Mouse (Mus musculus): ENCODE measurements around the gene Thrap3. TPM values are rescaled to one million over a fixed set of nuclear protein-coding genes. Genes with fewer than 3 reads are reported as not detected.
"Not testable (repeated sequence)": the region's sequence is repeated elsewhere in the genome, so short reads cannot be mapped to it uniquely, and the experiment has no call there.

Gene Thrap3
- polyA plus RNA-seq, 1 experiment: 56.6 TPM

- H3K4me3 ChIP-seq: peak overlapping the region; percentile 0
- H3K36me3 ChIP-seq (ENCODE audit: control insufficient read depth, insufficient read depth): peaks cover 24% of the 10 kb centered on the region
- H3K79me2 ChIP-seq (ENCODE audit: control insufficient read depth, insufficient read depth): no peaks in the 10 kb centered on the region
- no peaks in the 10 kb centered on the region for H3K27me3 ChIP-seq (ENCODE audit: control insufficient read depth, insufficient read depth, insufficient read length)
- no peak overlapping the region for H3ac ChIP-seq (ENCODE audit: control insufficient read depth, insufficient read length)
- peak overlapping the region; percentile 76 for H3K4me2 ChIP-seq (ENCODE audit: low read depth)
- TF ChIP-seq MYOG (IDR thresholded peaks at IDR 0.05; ENCODE audit: control insufficient read depth in 1 of 3, insufficient read depth in 1 of 3, insufficient read length in 2 of 3, low read depth in 2 of 3): no peak
- no peak for TF ChIP-seq REST (IDR thresholded peaks at IDR 0.05; ENCODE audit: insufficient read depth, insufficient read length)
- TF ChIP-seq CEBPB (IDR thresholded peaks at IDR 0.05; ENCODE audit: insufficient read depth, poor library complexity, severe bottlenecking): no peak
- no peak for TF ChIP-seq MYOD1 (IDR thresholded peaks at IDR 0.05; ENCODE audit: control insufficient read depth in 1 of 3, insufficient read length in 2 of 3, low read depth in 2 of 3)
- peak; percentile 73 for TF ChIP-seq POLR2AphosphoS2 (IDR thresholded peaks at IDR 0.05; ENCODE audit: insufficient read length, low read depth)
- no peak for TF ChIP-seq SRF (IDR thresholded peaks at IDR 0.05; ENCODE audit: control insufficient read depth, insufficient read length, low read depth)
- TF ChIP-seq E2F4 (IDR thresholded peaks at IDR 0.05; ENCODE audit: insufficient read depth): no peak
- TF ChIP-seq MAX (IDR thresholded peaks at IDR 0.05; ENCODE audit: low read depth): no peak
- no peak for TF ChIP-seq POLR2A (IDR thresholded peaks at IDR 0.05; ENCODE audit: insufficient read length, low read depth)
These were observed 24.7 kb upstream of the Thrap3 start for GRCm38 (mm10) chr4:126227077-126227761.

- no peak for TF ChIP-seq MYOG (IDR thresholded peaks at IDR 0.05; ENCODE audit: control insufficient read depth in 1 of 3, insufficient read depth in 1 of 3, insufficient read length in 2 of 3, low read depth in 2 of 3)
- TF ChIP-seq SRF (IDR thresholded peaks at IDR 0.05; ENCODE audit: control insufficient read depth, insufficient read length, low read depth): no peak
- TF ChIP-seq REST (IDR thresholded peaks at IDR 0.05; ENCODE audit: insufficient read depth, insufficient read length): no peak
- no peak for TF ChIP-seq USF1 (IDR thresholded peaks at IDR 0.05; ENCODE audit: low read depth)
- TF ChIP-seq E2F4 (IDR thresholded peaks at IDR 0.05; ENCODE audit: insufficient read depth): no peak
- TF ChIP-seq MAX (IDR thresholded peaks at IDR 0.05; ENCODE audit: low read depth): no peak
- Histone ChIP-seq H3K4me3 (no peak overlapping the region), H3K4me2 (ENCODE audit: low read depth) (peak overlapping the region; percentile 76), H3K27me3 (ENCODE audit: control insufficient read depth, insufficient read depth, insufficient read length) (no peaks in the 10 kb centered on the region), H3ac (ENCODE audit: control insufficient read depth, insufficient read length) (no peak overlapping the region), H3K36me3 (ENCODE audit: control insufficient read depth, insufficient read depth) (peaks cover 18% of the 10 kb centered on the region), H3K79me2 (ENCODE audit: control insufficient read depth, insufficient read depth) (no peaks in the 10 kb centered on the region)
These were observed 24.1 kb upstream of the Thrap3 start for GRCm38 (mm10) chr4:126226640-126227039.

GRCm38 (mm10) chr4:126222631-126223030, 20.1 kb upstream of the Thrap3 start:
- Histone ChIP-seq H3K79me2 (ENCODE audit: control insufficient read depth, insufficient read depth) (no peaks in the 10 kb centered on the region), H3K4me2 (ENCODE audit: low read depth) (no peak overlapping the region), H3K36me3 (ENCODE audit: control insufficient read depth, insufficient read depth) (no peaks in the 10 kb centered on the region), H3K27me3 (ENCODE audit: control insufficient read depth, insufficient read depth, insufficient read length) (no peaks in the 10 kb centered on the region), H3K4me3 (no peak overlapping the region), H3ac (ENCODE audit: control insufficient read depth, insufficient read length) (no peak overlapping the region)
- TF ChIP-seq MAX (IDR thresholded peaks at IDR 0.05; ENCODE audit: low read depth): no peak
- no peak for TF ChIP-seq SRF (IDR thresholded peaks at IDR 0.05; ENCODE audit: control insufficient read depth, insufficient read length, low read depth)
- TF ChIP-seq MYOD1 (IDR thresholded peaks at IDR 0.05; ENCODE audit: control insufficient read depth in 1 of 3, insufficient read length in 2 of 3, low read depth in 2 of 3): no peak
- no peak for TF ChIP-seq REST (IDR thresholded peaks at IDR 0.05; ENCODE audit: insufficient read depth, insufficient read length)
- TF ChIP-seq POLR2A (IDR thresholded peaks at IDR 0.05; ENCODE audit: insufficient read length, low read depth): no peak
- no peak for TF ChIP-seq TCF3 (IDR thresholded peaks at IDR 0.05; ENCODE audit: insufficient read length, low read depth)
- no peak for TF ChIP-seq TCF12 (IDR thresholded peaks at IDR 0.05; ENCODE audit: insufficient read depth, poor library complexity, severe bottlenecking)
- no peak for TF ChIP-seq CEBPB (IDR thresholded peaks at IDR 0.05; ENCODE audit: insufficient read depth, poor library complexity, severe bottlenecking)
- TF ChIP-seq E2F4 (IDR thresholded peaks at IDR 0.05; ENCODE audit: insufficient read depth): no peak

- H3K4me2 ChIP-seq (ENCODE audit: low read depth): no peak overlapping the region
- no peak for TF ChIP-seq POLR2A (IDR thresholded peaks at IDR 0.05; ENCODE audit: insufficient read length, low read depth)
- no peak overlapping the region for H3K4me3 ChIP-seq
- H3K79me2 ChIP-seq (ENCODE audit: control insufficient read depth, insufficient read depth): no peaks in the 10 kb centered on the region
- H3ac ChIP-seq (ENCODE audit: control insufficient read depth, insufficient read length): no peak overlapping the region
- H3K36me3 ChIP-seq (ENCODE audit: control insufficient read depth, insufficient read depth): no peaks in the 10 kb centered on the region
- no peaks in the 10 kb centered on the region for H3K27me3 ChIP-seq (ENCODE audit: control insufficient read depth, insufficient read depth, insufficient read length)
These were observed 17.5 kb upstream of the Thrap3 start for GRCm38 (mm10) chr4:126220045-126220444.

- H3K4me3 ChIP-seq; H3K27me3 ChIP-seq (ENCODE audit: control insufficient read depth, insufficient read depth, insufficient read length): not testable (repeated sequence)
These were observed 17.0 kb upstream of the Thrap3 start for GRCm38 (mm10) chr4:126219540-126219939.

GRCm38 (mm10) chr4:126217771-126218170, 15.2 kb upstream of the Thrap3 start:
- no peak overlapping the region for H3ac ChIP-seq (ENCODE audit: control insufficient read depth, insufficient read length)
- H3K27me3 ChIP-seq (ENCODE audit: control insufficient read depth, insufficient read depth, insufficient read length): no peaks in the 10 kb centered on the region
- H3K79me2 ChIP-seq (ENCODE audit: control insufficient read depth, insufficient read depth): no peaks in the 10 kb centered on the region
- no peaks in the 10 kb centered on the region for H3K36me3 ChIP-seq (ENCODE audit: control insufficient read depth, insufficient read depth)
- TF ChIP-seq TCF12 (IDR thresholded peaks at IDR 0.05; ENCODE audit: insufficient read depth, poor library complexity, severe bottlenecking): no peak
- TF ChIP-seq REST (IDR thresholded peaks at IDR 0.05; ENCODE audit: insufficient read depth, insufficient read length): no peak
- TF ChIP-seq POLR2AphosphoS2 (IDR thresholded peaks at IDR 0.05; ENCODE audit: insufficient read length, low read depth): no peak
- TF ChIP-seq MYOG (IDR thresholded peaks at IDR 0.05; ENCODE audit: control insufficient read depth in 1 of 3, insufficient read depth in 1 of 3, insufficient read length in 2 of 3, low read depth in 2 of 3): no peak
- no peak for TF ChIP-seq MAX (IDR thresholded peaks at IDR 0.05; ENCODE audit: low read depth)
- no peak for TF ChIP-seq E2F4 (IDR thresholded peaks at IDR 0.05; ENCODE audit: insufficient read depth)
- no peak for TF ChIP-seq USF1 (IDR thresholded peaks at IDR 0.05; ENCODE audit: low read depth)
- TF ChIP-seq CEBPB (IDR thresholded peaks at IDR 0.05; ENCODE audit: insufficient read depth, poor library complexity, severe bottlenecking): no peak
- TF ChIP-seq MYOD1 (IDR thresholded peaks at IDR 0.05; ENCODE audit: control insufficient read depth in 1 of 3, insufficient read length in 2 of 3, low read depth in 2 of 3): no peak
- TF ChIP-seq TCF3 (IDR thresholded peaks at IDR 0.05; ENCODE audit: insufficient read length, low read depth): no peak
- no peak for TF ChIP-seq POLR2A (IDR thresholded peaks at IDR 0.05; ENCODE audit: insufficient read length, low read depth)
- TF ChIP-seq SRF (IDR thresholded peaks at IDR 0.05; ENCODE audit: control insufficient read depth, insufficient read length, low read depth): no peak
- H3K4me3 ChIP-seq: no peak overlapping the region
- H3K4me2 ChIP-seq (ENCODE audit: low read depth): peak overlapping the region; percentile 49

More at GRCm38 (mm10) chr4:126219540-126219939, 17.0 kb upstream of the Thrap3 start:
- H3K36me3 ChIP-seq (ENCODE audit: control insufficient read depth, insufficient read depth); H3ac ChIP-seq (ENCODE audit: control insufficient read depth, insufficient read length); H3K4me2 ChIP-seq (ENCODE audit: low read depth); H3K79me2 ChIP-seq (ENCODE audit: control insufficient read depth, insufficient read depth): not testable (repeated sequence)
